Mouse (Mus musculus): ENCODE measurements around the gene Tgm2.

GRCm38 (mm10) chr2:158071633-158071995 lies 74.6 kb downstream of the Tgm2 start:
- no peak for TF ChIP-seq MAFK (IDR thresholded peaks at IDR 0.05; ENCODE audit: insufficient read depth, low read depth, low read length)
- TF ChIP-seq CHD2 (IDR thresholded peaks at IDR 0.05; ENCODE audit: low read depth, low read length): no peak
- no peak for TF ChIP-seq ZC3H11A (IDR thresholded peaks at IDR 0.05; ENCODE audit: borderline replicate concordance, low read depth, low read length)
